Mouse (Mus musculus): ENCODE data around the gene Ncapd3. TPM values are rescaled to one million over a fixed set of nuclear protein-coding genes. Genes with fewer than 3 reads are reported as not detected.

Gene Ncapd3
- polyA plus RNA-seq, 1 experiment from 2014 or later: 33.2 TPM

- 88% methylated on average over 6 of the region's 6 CpGs for WGBS
- Histone ChIP-seq H3K27ac (no peak overlapping the region), H3K4me2 (no peak overlapping the region), H3K4me3 (no peak overlapping the region), H3K9ac (no peak overlapping the region), H3K27me3 (no peaks in the 10 kb centered on the region), H3K9me3 (no peaks in the 10 kb centered on the region), H3K36me3 (peaks cover 38% of the 10 kb centered on the region), H3K4me1 (no peaks in the 10 kb centered on the region)
- no peak for ATAC-seq (ENCODE audit: borderline replicate concordance, extremely low read depth, low FRiP score, low TSS enrichment)
Observed at GRCm38 (mm10) chr9:27101466-27101865, 71.5 kb downstream of the Ncapd3 start.

DNA sequence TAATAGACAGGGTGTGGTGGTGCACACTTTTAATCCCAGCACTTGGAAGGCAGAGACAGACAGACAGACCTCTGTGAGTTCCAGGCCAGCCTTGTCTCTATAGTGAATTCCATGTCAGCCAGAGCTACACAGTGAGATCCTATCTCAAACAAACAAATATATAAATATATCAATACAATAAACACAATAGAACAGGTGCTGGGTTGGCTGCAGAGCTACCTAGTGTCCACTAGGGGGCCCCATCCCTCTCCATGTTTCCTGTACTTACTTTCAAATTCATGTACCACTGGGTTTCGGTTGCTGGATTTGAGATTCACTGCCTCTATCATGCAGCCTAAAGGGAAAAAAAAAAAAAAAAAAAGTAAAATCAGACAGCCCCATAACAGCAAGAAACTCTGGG, 76.1 kb downstream of the Ncapd3 start:
- WGBS: 73% methylated on average over 1 of the region's 1 CpGs
- ATAC-seq (ENCODE audit: borderline replicate concordance, extremely low read depth, low FRiP score, low TSS enrichment): no peak
- peaks cover 10% of the 10 kb centered on the region for H3K36me3 ChIP-seq
- H3K9ac ChIP-seq: no peak overlapping the region
- peaks cover 12% of the 10 kb centered on the region for H3K4me1 ChIP-seq
- H3K4me3 ChIP-seq: no peak overlapping the region
- H3K27me3 ChIP-seq: no peaks in the 10 kb centered on the region
- no peak overlapping the region for H3K4me2 ChIP-seq
- no peaks in the 10 kb centered on the region for H3K9me3 ChIP-seq
- H3K27ac ChIP-seq: no peak overlapping the region

- Histone ChIP-seq H3K9me3 (no peaks in the 10 kb centered on the region), H3K4me1 (peaks cover 12% of the 10 kb centered on the region), H3K9ac (no peak overlapping the region), H3K27me3 (no peaks in the 10 kb centered on the region), H3K36me3 (no peaks in the 10 kb centered on the region; the same call in 1 of the 2 replicates), H3K4me2 (no peak overlapping the region), H3K27ac (peak overlapping the region; percentile 76; the same call in 1 of the 2 replicates), H3K4me3 (no peak overlapping the region)
- no peak for ATAC-seq (ENCODE audit: borderline replicate concordance, extremely low read depth, low FRiP score, low TSS enrichment)
- WGBS: 64% methylated on average over 4 of the region's 4 CpGs
Observed at GRCm38 (mm10) chr9:27108451-27108850, 78.5 kb downstream of the Ncapd3 start.

GRCm38 (mm10) chr9:27109533-27110514, 79.8 kb downstream of the Ncapd3 start:
- peak; percentile 78 for ATAC-seq (ENCODE audit: borderline replicate concordance, extremely low read depth, low FRiP score, low TSS enrichment)
- 64% methylated on average over 22 of the region's 22 CpGs for WGBS
- no peak overlapping the region for H3K9ac ChIP-seq
- no peak overlapping the region for H3K4me3 ChIP-seq
- H3K4me2 ChIP-seq: no peak overlapping the region
- H3K27me3 ChIP-seq: no peaks in the 10 kb centered on the region
- H3K4me1 ChIP-seq: peaks cover 12% of the 10 kb centered on the region
- H3K36me3 ChIP-seq: no peaks in the 10 kb centered on the region
- no peaks in the 10 kb centered on the region for H3K9me3 ChIP-seq
- peak overlapping the region; percentile 76 for H3K27ac ChIP-seq

GRCm38 (mm10) chr9:27110681-27111080, 80.7 kb downstream of the Ncapd3 start:
- H3K27ac ChIP-seq: peak overlapping the region; percentile 76

GRCm38 (mm10) chr9:27111756-27112155, 81.8 kb downstream of the Ncapd3 start:
- 82% methylated on average over 3 of the region's 3 CpGs for WGBS
- Histone ChIP-seq H3K4me3 (no peak overlapping the region), H3K27ac (no peak overlapping the region), H3K4me2 (no peak overlapping the region), H3K4me1 (peaks cover 12% of the 10 kb centered on the region), H3K9ac (no peak overlapping the region), H3K9me3 (no peaks in the 10 kb centered on the region), H3K36me3 (no peaks in the 10 kb centered on the region), H3K27me3 (no peaks in the 10 kb centered on the region)
- ATAC-seq (ENCODE audit: borderline replicate concordance, extremely low read depth, low FRiP score, low TSS enrichment): no peak

More at GRCm38 (mm10) chr9:27110681-27111080, 80.7 kb downstream of the Ncapd3 start:
- H3K9me3 ChIP-seq: no peaks in the 10 kb centered on the region
- H3K27me3 ChIP-seq: no peaks in the 10 kb centered on the region
- H3K4me1 ChIP-seq: peaks cover 12% of the 10 kb centered on the region
- no peak overlapping the region for H3K4me3 ChIP-seq
- no peak overlapping the region for H3K4me2 ChIP-seq
- no peak overlapping the region for H3K9ac ChIP-seq
- no peaks in the 10 kb centered on the region for H3K36me3 ChIP-seq
- ATAC-seq (ENCODE audit: borderline replicate concordance, extremely low read depth, low FRiP score, low TSS enrichment): no peak
- 60% methylated on average over 5 of the region's 5 CpGs for WGBS

- WGBS: 81% methylated on average over 9 of the region's 9 CpGs
- H3K9ac ChIP-seq: no peak overlapping the region
Observed at GRCm38 (mm10) chr9:27121254-27121653, 91.3 kb downstream of the Ncapd3 start.

GRCm38 (mm10) chr9:27122076-27122475, 92.1 kb downstream of the Ncapd3 start:
- no peak overlapping the region for H3K4me3 ChIP-seq
- H3K4me2 ChIP-seq: no peak overlapping the region
- WGBS: 66% methylated on average over 4 of the region's 4 CpGs
- no peaks in the 10 kb centered on the region for H3K9me3 ChIP-seq
- H3K27ac ChIP-seq: no peak overlapping the region
- no peak for ATAC-seq (ENCODE audit: borderline replicate concordance, extremely low read depth, low FRiP score, low TSS enrichment)
- H3K9ac ChIP-seq: no peak overlapping the region
- H3K27me3 ChIP-seq: no peaks in the 10 kb centered on the region
- H3K4me1 ChIP-seq: peaks cover 3% of the 10 kb centered on the region; the same call in 1 of the 2 replicates
- H3K36me3 ChIP-seq: no peaks in the 10 kb centered on the region

More at GRCm38 (mm10) chr9:27121254-27121653, 91.3 kb downstream of the Ncapd3 start:
- H3K27me3 ChIP-seq: no peaks in the 10 kb centered on the region
- no peaks in the 10 kb centered on the region for H3K36me3 ChIP-seq
- no peak overlapping the region for H3K4me3 ChIP-seq
- no peak overlapping the region for H3K4me2 ChIP-seq
- no peaks in the 10 kb centered on the region for H3K9me3 ChIP-seq
- no peak for ATAC-seq (ENCODE audit: borderline replicate concordance, extremely low read depth, low FRiP score, low TSS enrichment)
- H3K4me1 ChIP-seq: peaks cover 3% of the 10 kb centered on the region; the same call in 1 of the 2 replicates
- no peak overlapping the region for H3K27ac ChIP-seq

DNA sequence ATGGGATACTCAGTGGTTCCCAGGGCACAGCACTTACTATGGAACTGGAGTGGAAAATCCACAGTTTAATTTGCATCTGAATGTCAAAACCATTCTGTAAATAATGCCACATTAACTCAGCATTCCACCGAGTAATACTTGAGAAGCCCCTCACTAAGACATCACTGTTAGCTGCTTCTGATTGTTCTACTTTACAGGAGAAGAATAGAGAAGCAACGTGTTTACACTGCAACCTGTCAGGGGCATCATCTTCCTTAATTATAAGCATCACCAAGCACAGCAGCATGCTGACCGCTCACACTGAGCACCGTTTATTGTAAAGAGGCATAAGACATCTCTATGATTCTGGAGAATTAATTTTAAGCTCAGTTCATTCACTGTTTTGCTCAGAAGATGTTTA, 93.0 kb downstream of the Ncapd3 start:
- Histone ChIP-seq H3K9ac (no peak overlapping the region), H3K27ac (no peak overlapping the region), H3K9me3 (no peaks in the 10 kb centered on the region), H3K36me3 (no peaks in the 10 kb centered on the region), H3K27me3 (no peaks in the 10 kb centered on the region), H3K4me3 (no peak overlapping the region), H3K4me2 (no peak overlapping the region), H3K4me1 (peaks cover 3% of the 10 kb centered on the region; the same call in 1 of the 2 replicates)
- no peak for ATAC-seq (ENCODE audit: borderline replicate concordance, extremely low read depth, low FRiP score, low TSS enrichment)
- WGBS: 81% methylated on average over 4 of the region's 4 CpGs

DNA sequence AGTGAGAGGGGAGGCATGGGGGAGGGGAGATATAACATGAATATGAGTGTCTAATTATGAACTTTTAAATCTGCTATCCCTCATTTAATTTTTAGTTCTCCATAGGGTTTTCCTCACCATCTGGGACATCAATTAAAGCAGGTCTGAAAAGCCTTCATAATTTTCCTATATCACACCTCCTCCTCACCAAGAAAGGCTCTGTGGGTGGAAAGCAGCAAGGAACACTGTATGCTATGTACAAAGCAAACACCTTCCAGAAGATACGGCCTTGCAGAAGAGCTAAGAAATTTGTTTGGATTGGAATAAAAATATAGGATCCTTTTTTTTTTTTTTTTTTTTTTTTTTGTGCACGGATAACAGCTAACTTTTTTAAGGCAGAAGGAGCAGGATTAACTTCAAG, 94.0 kb downstream of the Ncapd3 start:
- Histone ChIP-seq H3K27me3 (no peaks in the 10 kb centered on the region), H3K4me3 (no peak overlapping the region), H3K4me1 (peaks cover 3% of the 10 kb centered on the region; the same call in 1 of the 2 replicates), H3K9ac (no peak overlapping the region), H3K36me3 (no peaks in the 10 kb centered on the region), H3K4me2 (no peak overlapping the region), H3K27ac (no peak overlapping the region), H3K9me3 (no peaks in the 10 kb centered on the region)
- WGBS: 45% methylated on average over 2 of the region's 2 CpGs
- no peak for ATAC-seq (ENCODE audit: borderline replicate concordance, extremely low read depth, low FRiP score, low TSS enrichment)

- no peak for ATAC-seq (ENCODE audit: borderline replicate concordance, extremely low read depth, low FRiP score, low TSS enrichment)
- H3K4me1 ChIP-seq: peaks cover 3% of the 10 kb centered on the region; the same call in 1 of the 2 replicates
- H3K27ac ChIP-seq: no peak overlapping the region
- WGBS: 49% methylated on average over 6 of the region's 6 CpGs
- no peaks in the 10 kb centered on the region for H3K36me3 ChIP-seq
- no peak overlapping the region for H3K4me2 ChIP-seq
- no peaks in the 10 kb centered on the region for H3K27me3 ChIP-seq
- no peaks in the 10 kb centered on the region for H3K9me3 ChIP-seq
- no peak overlapping the region for H3K9ac ChIP-seq
- no peak overlapping the region for H3K4me3 ChIP-seq
Observed at GRCm38 (mm10) chr9:27125450-27125849, 95.5 kb downstream of the Ncapd3 start.

- H3K4me2 ChIP-seq: no peak overlapping the region
- H3K4me1 ChIP-seq: peaks cover 3% of the 10 kb centered on the region; the same call in 1 of the 2 replicates
- H3K4me3 ChIP-seq: no peak overlapping the region
- no peak for ATAC-seq (ENCODE audit: borderline replicate concordance, extremely low read depth, low FRiP score, low TSS enrichment)
- WGBS: 88% methylated on average over 6 of the region's 6 CpGs
- no peak overlapping the region for H3K27ac ChIP-seq
- H3K36me3 ChIP-seq: no peaks in the 10 kb centered on the region
- no peak overlapping the region for H3K9ac ChIP-seq
- no peaks in the 10 kb centered on the region for H3K27me3 ChIP-seq
- H3K9me3 ChIP-seq: no peaks in the 10 kb centered on the region
Observed at GRCm38 (mm10) chr9:27126543-27126942, 96.6 kb downstream of the Ncapd3 start.

All from lung, embryonic 15.5 days (tissue).